Mouse (Mus musculus): Measurements from ENCODE around the gene Chrna1.

- TF ChIP-seq POLR2A (IDR thresholded peaks at IDR 0.05; ENCODE audit: borderline replicate concordance, low read depth, low read length) (no peak), CTCF (IDR thresholded peaks at IDR 0.05; ENCODE audit: low read depth, low read length) (no peak)
Observed at GRCm38 (mm10) chr2:73547256-73547655, 32.9 kb downstream of the Chrna1 start.
